Mouse (Mus musculus) bone marrow macrophage, adult 2 months (primary cell): ENCODE data around the gene 1810010H24Rik.

ENCODE experiments used
- CTCF ChIP-seq: IDR thresholded peaks from 2 replicates; pipeline ENCODE4 v1.5.1; 2012; ENCODE audit warnings: low read depth, mild to moderate bottlenecking, low read length, moderate library complexity
- POLR2A ChIP-seq: IDR thresholded peaks from 2 replicates; pipeline ENCODE4 v1.6.1; 2012; ENCODE audit warnings: mild to moderate bottlenecking, low read depth, low read length, borderline replicate concordance

DNA sequence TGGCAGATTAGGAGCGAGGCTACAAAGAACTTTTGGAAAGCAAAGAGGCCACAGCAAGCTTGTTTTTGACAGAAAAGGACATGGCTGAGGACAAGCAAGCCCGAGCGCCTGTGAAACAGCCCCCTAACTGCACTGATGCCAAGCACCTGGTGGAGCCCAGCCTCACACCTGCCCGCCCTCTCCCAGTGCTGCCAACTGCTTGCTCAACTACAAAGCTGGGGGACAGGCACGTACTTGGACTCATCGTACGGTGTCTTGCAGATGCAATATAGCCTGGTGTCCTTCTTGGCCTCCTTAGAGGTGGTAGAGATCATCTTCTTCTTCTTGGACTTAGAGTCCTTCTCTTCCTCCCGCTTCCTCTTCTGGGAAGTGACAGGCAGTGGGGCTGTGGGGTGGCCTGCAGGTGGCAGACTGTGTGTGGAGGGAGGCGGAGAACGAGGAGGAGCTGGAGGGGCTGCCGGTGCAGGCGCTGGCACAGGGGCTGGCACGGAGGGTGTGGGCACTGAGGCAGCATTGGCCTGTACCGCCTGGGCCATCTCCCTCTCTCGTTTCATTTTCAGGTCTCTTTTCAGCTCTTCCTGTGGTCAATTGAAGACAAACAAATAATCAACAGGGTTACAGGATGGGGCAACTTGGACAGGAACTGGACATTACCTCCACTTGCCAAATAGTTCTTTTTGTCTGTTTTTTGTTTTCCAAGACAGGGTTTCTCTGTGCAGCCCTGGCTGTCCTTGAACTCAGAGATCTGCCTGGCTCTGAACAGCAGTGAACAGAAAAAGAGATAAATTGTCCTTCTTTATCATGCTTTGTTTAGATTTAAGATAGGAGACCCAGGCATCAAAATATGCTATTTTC lies 21.5 kb downstream of the 1810010H24Rik start:
- TF ChIP-seq POLR2A (no peak), CTCF (no peak)
